11 mouse cellular contexts compared by ENCODE assay signal in genomic region chr6:101684390-101684789, GRCm38 (mm10).
DNase-seq lines count a peak whose midpoint lies in the region; ATAC-seq and TF ChIP-seq lines count a peak whose summit lies in the region.
"Had no signal": no experiment of that assay in that cellular context is flagged by ENCODE, and none has a peak within 500 bp of the region (broad histone marks: within the 10 kb centered on the region; RNA-seq: fewer than 3 reads in every experiment).

No protein-coding gene starts in this region.

- DNase-seq in forebrain, postnatal 0 days, result no peak
- DNase-seq in lung, embryonic 14.5 days, result peak; percentile 13
- DNase-seq in lung, postnatal 0 days (ENCODE audit: low spot score), result no peak
- DNase-seq in MEL-GATA-1-ER (ENCODE audit: extremely low read depth, low read depth), result peak; percentile 14
- no peak for DNase-seq in layer of hippocampus, postnatal 10 days (ENCODE audit: low spot score in 2 of 2)

- no peak overlapping the region for H3K4me2 ChIP-seq in forebrain, postnatal 0 days (ENCODE audit: low read depth)
- H3K4me2 ChIP-seq in forebrain, embryonic 12.5 days, result no peak overlapping the region
- no peak overlapping the region for H3K4me2 ChIP-seq in lung, embryonic 14.5 days
- H3K4me2 ChIP-seq in lung, postnatal 0 days (replicated peaks; ENCODE audit: low read depth, low read length), result no peak overlapping the region
- H3K4me2 ChIP-seq: embryonic facial prominence, embryonic 12.5 days; limb, embryonic 12.5 days had no signal

- no peaks in the 10 kb centered on the region for H3K4me1 ChIP-seq in forebrain, postnatal 0 days (ENCODE audit: insufficient read depth)
- H3K4me1 ChIP-seq in forebrain, embryonic 12.5 days, result no peaks in the 10 kb centered on the region
- H3K4me1 ChIP-seq in lung, embryonic 14.5 days (ENCODE audit: insufficient read depth), result no peaks in the 10 kb centered on the region
- H3K4me1 ChIP-seq in lung, postnatal 0 days (ENCODE audit: insufficient read depth, low read depth, low read length), result no peaks in the 10 kb centered on the region
- H3K4me1 ChIP-seq: embryonic facial prominence, embryonic 12.5 days; limb, embryonic 12.5 days; midbrain, embryonic 10.5 days had no signal

- no peak for ATAC-seq in forebrain, postnatal 0 days
- no peak for ATAC-seq in forebrain, embryonic 12.5 days (ENCODE audit: low FRiP score)
- no peak for ATAC-seq in lung, embryonic 14.5 days (ENCODE audit: insufficient read depth)
- ATAC-seq in lung, postnatal 0 days, result no peak
- ATAC-seq in megakaryocyte, adult 5-6 weeks (ENCODE audit: poor library complexity, severe bottlenecking), result 0 out of 2 replicates have a peak, but pooled peaks have one; percentile 43
- ATAC-seq in erythroblast, adult 5-6 weeks (replicated peaks; ENCODE audit: low FRiP score, poor library complexity, severe bottlenecking), result no peak

- no peak for TF ChIP-seq EP300 in lung, postnatal 0 days (IDR thresholded peaks at IDR 0.05)

- 76% methylated on average over 2 of the region's 2 CpGs for WGBS in forebrain, postnatal 0 days
- 73% methylated on average over 2 of the region's 2 CpGs for WGBS in forebrain, embryonic 12.5 days
- 65% methylated on average over 2 of the region's 2 CpGs for WGBS in lung, embryonic 14.5 days
- WGBS in lung, postnatal 0 days, result 64% methylated on average over 2 of the region's 2 CpGs

- H3K27me3 ChIP-seq in forebrain, postnatal 0 days (ENCODE audit: insufficient read depth, low read length), result no peaks in the 10 kb centered on the region
- H3K27me3 ChIP-seq in forebrain, embryonic 12.5 days, result no peaks in the 10 kb centered on the region
- no peaks in the 10 kb centered on the region for H3K27me3 ChIP-seq in lung, embryonic 14.5 days (ENCODE audit: insufficient read depth, low read length)
- no peaks in the 10 kb centered on the region for H3K27me3 ChIP-seq in lung, postnatal 0 days (replicated peaks; ENCODE audit: insufficient read depth, low read length)
- H3K27me3 ChIP-seq: embryonic facial prominence, embryonic 12.5 days; limb, embryonic 12.5 days had no signal

- H3K4me3 ChIP-seq in forebrain, postnatal 0 days (ENCODE audit: low read depth, low read length), result no peak overlapping the region
- no peak overlapping the region for H3K4me3 ChIP-seq in forebrain, embryonic 12.5 days (replicated peaks)
- H3K4me3 ChIP-seq in lung, embryonic 14.5 days (ENCODE audit: low read depth, low read length), result no peak overlapping the region
- no peak overlapping the region for H3K4me3 ChIP-seq in lung, postnatal 0 days (ENCODE audit: low read depth, low read length)
- H3K4me3 ChIP-seq: embryonic facial prominence, embryonic 12.5 days; limb, embryonic 12.5 days; midbrain, embryonic 10.5 days had no signal

- no peak overlapping the region for H3K27ac ChIP-seq in forebrain, postnatal 0 days (ENCODE audit: low read depth, low read length)
- H3K27ac ChIP-seq in forebrain, embryonic 12.5 days, result no peak overlapping the region
- no peak overlapping the region for H3K27ac ChIP-seq in lung, embryonic 14.5 days (ENCODE audit: low read depth)
- H3K27ac ChIP-seq in lung, postnatal 0 days (ENCODE audit: low read length), result no peak overlapping the region
- H3K27ac ChIP-seq: embryonic facial prominence, embryonic 12.5 days; limb, embryonic 12.5 days; midbrain, embryonic 10.5 days had no signal

- no peak overlapping the region for H3K9ac ChIP-seq in forebrain, postnatal 0 days
- no peak overlapping the region for H3K9ac ChIP-seq in forebrain, embryonic 12.5 days
- H3K9ac ChIP-seq in lung, embryonic 14.5 days, result no peak overlapping the region
- no peak overlapping the region for H3K9ac ChIP-seq in lung, postnatal 0 days (replicated peaks; ENCODE audit: low read depth)
- H3K9ac ChIP-seq: embryonic facial prominence, embryonic 12.5 days; limb, embryonic 12.5 days had no signal

- H3K9me3 ChIP-seq in forebrain, postnatal 0 days (ENCODE audit: low read length), result no peaks in the 10 kb centered on the region
- H3K9me3 ChIP-seq in forebrain, embryonic 12.5 days, result no peaks in the 10 kb centered on the region
- no peaks in the 10 kb centered on the region for H3K9me3 ChIP-seq in lung, embryonic 14.5 days (ENCODE audit: low read depth, low read length)
- no peaks in the 10 kb centered on the region for H3K9me3 ChIP-seq in lung, postnatal 0 days (ENCODE audit: low read length)
- H3K9me3 ChIP-seq: embryonic facial prominence, embryonic 12.5 days; limb, embryonic 12.5 days; midbrain, embryonic 10.5 days had no signal

- H3K36me3 ChIP-seq in forebrain, postnatal 0 days (ENCODE audit: insufficient read depth), result no peaks in the 10 kb centered on the region
- no peaks in the 10 kb centered on the region for H3K36me3 ChIP-seq in forebrain, embryonic 12.5 days (replicated peaks)
- no peaks in the 10 kb centered on the region for H3K36me3 ChIP-seq in lung, embryonic 14.5 days (ENCODE audit: insufficient read depth)
- H3K36me3 ChIP-seq in lung, postnatal 0 days (ENCODE audit: insufficient read depth, low read length), result no peaks in the 10 kb centered on the region
- H3K36me3 ChIP-seq: embryonic facial prominence, embryonic 12.5 days; limb, embryonic 12.5 days; midbrain, embryonic 10.5 days had no signal

- TF ChIP-seq CTCF in forebrain, postnatal 0 days (IDR thresholded peaks at IDR 0.05; ENCODE audit: low read depth), result peak; percentile 39; the same call in 1 of the 2 replicates
- TF ChIP-seq CTCF in lung, embryonic 14.5 days (IDR thresholded peaks at IDR 0.05; ENCODE audit: low read depth), result peak; percentile 45
- no peak; the same call in 1 of the 2 replicates for TF ChIP-seq CTCF in lung, postnatal 0 days (IDR thresholded peaks at IDR 0.05)

Comparison
In these comparisons a context has a peak if more than half of its experiments do, and no peak if none do; other contexts are left out.
1. DNase-seq: peak in lung, embryonic 14.5 days (single experiment) and MEL-GATA-1-ER (single experiment); none in forebrain, postnatal 0 days (single experiment), lung, postnatal 0 days (single experiment) and layer of hippocampus, postnatal 10 days (0 of 2).